Mouse (Mus musculus) heart, embryonic 15.5 days (tissue): ENCODE results near the gene Sorbs1. TPM values are rescaled to one million over a fixed set of nuclear protein-coding genes. Genes with fewer than 3 reads are reported as not detected.

Experiments used
- ATAC-seq: fragments of 200-750 bp; cut with Nextera tagmentation; replicated peaks from 2 replicates; pipeline ENCODE4 v1.8.0; 2017; ENCODE audit warnings: low read depth, moderate TSS enrichment; ENCODE audit not compliant: insufficient number of reproducible peaks, insufficient read depth, low FRiP score
- H3K27ac ChIP-seq: fragments of 300-500 bp; sonication (generic); 2 replicates; pipeline ENCODE4 v1.5.1; 2015; ENCODE audit warnings: mild to moderate bottlenecking, inconsistent platforms
- H3K27me3 ChIP-seq: fragments of 300-500 bp; sonication (generic); 2 replicates; pipeline ENCODE4 v1.6.1; 2015; ENCODE audit warnings: inconsistent platforms
- H3K36me3 ChIP-seq: fragments of 300-500 bp; sonication (generic); 2 replicates; pipeline ENCODE4 v1.6.1; 2015; ENCODE audit warnings: mild to moderate bottlenecking, inconsistent platforms
- H3K4me1 ChIP-seq: fragments of 300-500 bp; sonication (generic); replicated peaks from 2 replicates; pipeline ENCODE4 v1.6.1; 2015; ENCODE audit warnings: inconsistent platforms
- H3K4me2 ChIP-seq: fragments of 300-500 bp; sonication (generic); 2 replicates; pipeline ENCODE4 v1.6.1; 2015; ENCODE audit warnings: inconsistent platforms, mild to moderate bottlenecking, moderate library complexity
- H3K4me3 ChIP-seq: fragments of 300-500 bp; sonication (generic); 2 replicates; pipeline ENCODE4 v1.5.1; 2015; ENCODE audit warnings: mild to moderate bottlenecking, inconsistent platforms
- H3K9ac ChIP-seq: fragments of 300-500 bp; sonication (generic); 2 replicates; pipeline ENCODE4 v1.6.1; 2015; ENCODE audit warnings: mild to moderate bottlenecking, inconsistent platforms
- H3K9me3 ChIP-seq: fragments of 300-500 bp; sonication (generic); replicated peaks from 2 replicates; pipeline ENCODE4 v1.6.1; 2016; ENCODE audit warnings: inconsistent platforms
- WGBS: fragments of 180-500 bp; shearing (Covaris S2); methylation state at CpG from one replicate; pipeline ENCODE4 v1.1.7; 2015; ENCODE audit warnings: mixed read lengths; 5-methylcytosine and 5-hydroxymethylcytosine counted together
- polyA plus RNA-seq: library from polyadenylated mRNA; unstranded; fragments of >200 nt; fragmentation: Nextera tagmentation; extraction: Ambion mirVana; gene quantifications from 2 replicates; pipeline ENCODE4 v1.2.1, GENCODE M21; 2015

Gene Sorbs1
- polyA plus RNA-seq, 1 experiment from 2014 or later, result 126 TPM

DNA sequence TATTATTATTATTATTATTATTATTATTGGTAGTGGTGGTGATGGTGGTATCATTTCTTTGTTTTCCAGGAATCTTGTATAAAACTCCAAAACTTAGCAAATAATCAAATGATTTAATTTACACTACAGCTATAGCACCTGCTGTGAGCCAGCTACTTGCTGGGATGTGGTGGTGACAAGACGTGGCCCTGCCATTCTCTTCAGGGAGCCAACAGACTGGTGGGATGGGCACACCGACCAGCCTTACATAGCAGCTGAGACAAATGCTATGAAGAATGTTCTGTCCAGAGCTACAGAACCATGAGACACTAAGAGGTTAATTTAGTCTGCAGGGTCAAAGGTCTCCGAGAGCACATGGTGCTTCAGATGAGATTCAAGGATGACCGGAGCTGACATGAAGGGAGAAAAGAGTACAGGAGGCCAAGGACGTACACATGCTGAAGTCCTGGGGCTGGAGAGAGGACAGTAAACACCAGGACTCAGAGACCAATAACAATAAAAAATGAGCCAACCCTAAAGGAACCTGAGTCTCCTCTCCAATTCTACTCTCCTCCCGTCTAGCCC lies 15.3 kb downstream of the Sorbs1 start:
- peak overlapping the region; percentile 71 for H3K27ac ChIP-seq
- no peak for ATAC-seq
- WGBS, result 84% methylated on average over 6 of the region's 6 CpGs

DNA sequence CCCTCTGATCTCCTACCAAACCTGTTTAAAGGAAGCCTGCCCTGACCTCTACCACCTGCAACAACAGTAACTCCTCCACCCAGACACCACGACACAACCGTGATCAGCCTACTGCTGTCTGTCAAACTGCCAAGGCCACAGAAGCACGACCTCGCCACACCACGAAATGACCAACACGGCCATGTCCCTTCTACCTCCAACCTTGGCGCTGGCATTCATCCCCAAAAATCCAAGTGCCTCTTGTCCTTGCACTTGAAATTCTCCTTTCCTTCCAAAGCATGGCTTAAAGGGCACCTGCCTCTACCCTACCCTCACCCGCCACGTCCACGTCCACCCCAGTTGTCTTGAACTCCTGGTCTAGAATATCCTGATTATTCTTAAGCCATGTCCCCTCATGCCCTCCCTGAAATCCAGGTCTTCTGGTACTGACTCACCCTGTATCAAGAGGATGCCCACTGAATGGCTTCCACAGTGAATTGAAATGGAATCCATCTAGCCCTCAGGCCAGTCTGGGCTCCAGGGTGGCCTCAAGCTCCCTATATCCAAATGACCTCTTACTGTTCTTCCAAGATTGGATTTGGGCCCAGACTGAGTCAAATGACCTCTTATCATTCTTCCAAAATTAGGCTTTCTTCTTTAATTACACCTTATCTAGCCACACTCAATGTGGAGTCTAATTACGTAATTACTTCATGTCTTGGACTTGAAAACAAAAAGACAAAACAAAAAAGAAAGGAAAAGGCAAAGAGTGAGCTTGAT lies 16.9 kb downstream of the Sorbs1 start:
- Histone ChIP-seq H3K9me3 (no peaks in the 10 kb centered on the region), H3K27me3 (no peaks in the 10 kb centered on the region), H3K4me2 (no peak overlapping the region), H3K4me1 (peaks cover 79% of the 10 kb centered on the region), H3K27ac (peak overlapping the region; percentile 46), H3K9ac (no peak overlapping the region), H3K36me3 (no peaks in the 10 kb centered on the region), H3K4me3 (no peak overlapping the region)
- WGBS, result 87% methylated on average over 11 of the region's 11 CpGs
- ATAC-seq, result no peak

More for the DNA sequence above, 15.3 kb downstream of the Sorbs1 start:
- no peaks in the 10 kb centered on the region for H3K9me3 ChIP-seq
- peaks cover 71% of the 10 kb centered on the region for H3K4me1 ChIP-seq
- no peak overlapping the region for H3K4me3 ChIP-seq
- H3K4me2 ChIP-seq, result no peak overlapping the region
- H3K36me3 ChIP-seq, result no peaks in the 10 kb centered on the region
- no peaks in the 10 kb centered on the region for H3K27me3 ChIP-seq
- no peak overlapping the region for H3K9ac ChIP-seq

DNA sequence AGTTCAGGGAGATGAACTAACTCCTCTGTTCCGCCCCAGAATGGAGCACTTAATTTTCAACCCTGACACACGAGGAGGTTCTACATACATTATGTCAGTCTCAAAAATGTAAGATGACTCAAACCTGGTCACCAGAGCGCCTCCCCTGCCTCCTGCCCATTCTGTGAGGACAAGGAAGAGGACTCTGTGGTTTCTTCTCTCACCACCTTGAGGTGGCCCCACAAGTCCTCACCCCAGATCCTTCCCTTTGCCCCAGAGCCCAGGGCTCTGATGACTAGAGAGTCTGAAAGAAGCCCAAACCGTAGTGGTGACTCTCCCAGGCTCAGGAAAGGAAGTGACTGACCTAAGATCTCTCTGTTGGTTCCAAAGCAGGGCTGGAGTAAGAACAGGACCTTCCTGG lies 17.5 kb downstream of the Sorbs1 start:
- Histone ChIP-seq H3K36me3 (no peaks in the 10 kb centered on the region), H3K27ac (peak overlapping the region; percentile 46; the same call in 1 of the 2 replicates), H3K27me3 (no peaks in the 10 kb centered on the region), H3K4me3 (no peak overlapping the region), H3K9me3 (no peaks in the 10 kb centered on the region), H3K9ac (no peak overlapping the region), H3K4me2 (no peak overlapping the region), H3K4me1 (peaks cover 83% of the 10 kb centered on the region)
- ATAC-seq, result no peak
- 66% methylated on average over 4 of the region's 4 CpGs for WGBS

DNA sequence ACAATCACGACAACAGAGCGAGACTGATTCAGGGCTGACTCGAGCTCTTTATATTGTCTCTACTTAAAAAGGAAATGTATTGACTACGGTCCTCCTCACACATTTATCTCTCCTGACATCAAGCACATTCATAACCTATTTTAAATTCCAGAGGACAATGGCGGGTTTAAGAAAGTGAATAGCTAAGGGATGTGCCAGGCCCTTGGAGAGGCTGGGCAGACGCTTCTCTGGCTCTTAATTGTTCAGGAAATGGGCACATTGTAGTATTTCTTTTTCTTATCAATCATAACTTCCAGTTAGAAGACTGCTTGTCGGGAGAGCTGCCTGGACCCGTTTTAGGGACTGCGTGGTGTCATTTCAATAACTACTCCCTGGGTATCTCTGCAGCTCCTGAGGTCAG lies 20.7 kb downstream of the Sorbs1 start:
- no peaks in the 10 kb centered on the region for H3K9me3 ChIP-seq
- no peaks in the 10 kb centered on the region for H3K27me3 ChIP-seq
- no peak overlapping the region for H3K4me2 ChIP-seq
- no peak overlapping the region for H3K4me3 ChIP-seq
- H3K4me1 ChIP-seq, result peaks cover 87% of the 10 kb centered on the region
- no peaks in the 10 kb centered on the region for H3K36me3 ChIP-seq
- H3K9ac ChIP-seq, result no peak overlapping the region
- H3K27ac ChIP-seq, result no peak overlapping the region
- 44% methylated on average over 9 of the region's 9 CpGs for WGBS
- ATAC-seq, result no peak

DNA sequence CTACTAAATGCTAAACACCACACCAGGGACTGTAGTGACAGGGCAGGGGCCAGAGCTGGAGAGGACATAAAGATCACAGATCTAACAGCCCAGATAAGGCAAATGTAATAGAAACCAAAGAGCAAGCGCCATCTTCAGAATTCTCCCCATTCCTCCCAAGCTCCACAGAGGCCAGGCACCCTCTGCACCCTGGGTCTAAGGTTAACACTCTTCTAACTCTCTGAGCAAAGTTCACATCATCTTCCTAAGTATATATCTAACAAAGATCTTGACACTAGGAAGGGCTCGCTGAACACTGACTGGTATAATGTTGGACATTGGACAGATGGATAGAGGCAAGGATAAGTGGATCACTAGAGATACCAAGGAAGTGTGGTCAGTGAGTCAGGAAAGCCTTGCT lies 22.1 kb downstream of the Sorbs1 start:
- Histone ChIP-seq H3K4me2 (no peak overlapping the region), H3K9ac (no peak overlapping the region), H3K27me3 (no peaks in the 10 kb centered on the region), H3K9me3 (no peaks in the 10 kb centered on the region), H3K4me3 (no peak overlapping the region), H3K4me1 (peaks cover 89% of the 10 kb centered on the region), H3K27ac (0 out of 2 replicates have a peak overlapping the region, but pooled peaks have one; percentile 37), H3K36me3 (no peaks in the 10 kb centered on the region)
- WGBS, result 78% methylated on average over 2 of the region's 2 CpGs
- no peak for ATAC-seq

DNA sequence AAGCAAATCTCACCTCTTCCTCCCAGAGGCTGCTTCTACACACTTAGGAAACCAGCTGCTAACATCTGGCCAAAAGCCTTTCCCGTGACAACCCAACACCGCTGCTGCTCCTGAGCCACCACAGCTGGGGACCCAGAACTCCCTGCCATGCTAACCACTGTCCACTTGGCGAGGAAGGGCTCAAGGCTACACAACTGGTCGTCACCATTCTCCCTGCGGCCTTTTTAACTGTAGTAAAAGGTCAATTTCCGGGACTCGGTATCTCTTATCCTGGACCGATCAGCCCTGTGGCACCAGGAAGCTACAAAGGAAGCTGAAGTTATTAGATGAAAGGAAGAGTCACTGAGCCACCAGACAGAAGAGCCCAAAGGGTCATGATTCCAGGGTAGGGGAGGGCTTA lies 22.8 kb downstream of the Sorbs1 start:
- 56% methylated on average over 8 of the region's 8 CpGs for WGBS
- H3K4me2 ChIP-seq, result no peak overlapping the region
- H3K27me3 ChIP-seq, result no peaks in the 10 kb centered on the region
- H3K4me1 ChIP-seq, result peaks cover 84% of the 10 kb centered on the region
- H3K4me3 ChIP-seq, result no peak overlapping the region
- H3K9me3 ChIP-seq, result no peaks in the 10 kb centered on the region
- no peak overlapping the region for H3K9ac ChIP-seq
- H3K36me3 ChIP-seq, result no peaks in the 10 kb centered on the region
- ATAC-seq, result no peak
- H3K27ac ChIP-seq, result peak overlapping the region; percentile 37; the same call in 1 of the 2 replicates

DNA sequence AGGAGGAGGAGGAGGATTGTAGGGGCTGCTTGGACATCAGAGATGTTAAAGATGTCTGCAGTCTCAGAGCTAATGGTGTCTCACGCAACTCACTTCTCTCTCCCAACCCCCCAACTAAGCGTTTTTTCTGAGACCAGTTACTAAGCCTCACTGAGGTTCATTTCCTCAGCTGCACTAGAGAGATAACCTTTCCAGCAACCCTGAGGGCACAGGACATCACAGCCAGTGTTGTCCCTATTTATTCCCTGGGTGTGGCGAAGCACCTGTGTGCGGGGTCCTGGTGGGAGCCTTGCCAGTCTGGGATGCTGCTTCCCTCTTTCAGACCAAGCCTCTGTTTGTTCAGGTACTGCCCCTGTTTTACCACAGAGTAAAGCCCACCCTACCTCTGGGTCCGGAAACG lies 23.9 kb downstream of the Sorbs1 start:
- no peaks in the 10 kb centered on the region for H3K36me3 ChIP-seq
- 59% methylated on average over 6 of the region's 6 CpGs for WGBS
- no peak overlapping the region for H3K4me2 ChIP-seq
- no peaks in the 10 kb centered on the region for H3K27me3 ChIP-seq
- H3K9me3 ChIP-seq, result no peaks in the 10 kb centered on the region
- no peak overlapping the region for H3K9ac ChIP-seq
- H3K4me1 ChIP-seq, result peaks cover 73% of the 10 kb centered on the region
- no peak for ATAC-seq
- no peak overlapping the region for H3K4me3 ChIP-seq
- H3K27ac ChIP-seq, result no peak overlapping the region

DNA sequence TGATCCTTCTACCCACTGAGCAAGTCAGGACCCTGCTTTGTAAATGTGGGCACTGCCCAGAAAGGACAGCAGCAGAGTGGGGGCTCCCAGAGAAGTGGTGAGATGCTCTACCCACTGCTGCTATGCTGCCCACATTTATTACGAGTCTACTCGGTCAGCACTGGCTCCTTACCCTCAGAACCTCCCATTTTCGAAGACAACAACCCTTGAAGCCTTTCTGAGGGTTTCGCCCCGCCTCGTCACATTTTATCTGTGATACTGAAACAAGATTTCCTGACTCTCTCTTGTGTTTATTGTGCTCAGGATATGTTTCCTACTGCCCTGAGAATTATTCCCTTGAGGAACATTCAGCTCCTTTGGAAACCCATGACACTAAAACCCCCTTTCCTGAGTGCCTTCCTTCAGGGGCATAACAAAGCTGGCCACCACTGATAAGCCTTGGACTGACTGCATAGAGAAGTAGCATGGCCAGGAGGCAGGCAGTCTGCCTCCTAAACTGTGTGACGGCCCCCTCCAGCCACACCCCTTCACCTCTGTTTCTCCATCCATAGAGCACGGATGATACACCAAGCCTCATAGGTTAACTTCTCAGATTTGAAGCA lies 24.6 kb downstream of the Sorbs1 start:
- 0 out of 2 replicates have a peak, but pooled peaks cover 3% of the 10 kb centered on the region for H3K36me3 ChIP-seq
- peaks cover 67% of the 10 kb centered on the region for H3K4me1 ChIP-seq
- H3K9me3 ChIP-seq, result peaks cover 4% of the 10 kb centered on the region; the same call in 1 of the 2 replicates
- WGBS, result 70% methylated on average over 8 of the region's 8 CpGs
- H3K4me2 ChIP-seq, result no peak overlapping the region
- no peaks in the 10 kb centered on the region for H3K27me3 ChIP-seq
- no peak overlapping the region for H3K4me3 ChIP-seq
- no peak overlapping the region for H3K9ac ChIP-seq
- peak; percentile 51; the same call in 1 of the 2 replicates for ATAC-seq
- H3K27ac ChIP-seq, result peak overlapping the region; percentile 58

DNA sequence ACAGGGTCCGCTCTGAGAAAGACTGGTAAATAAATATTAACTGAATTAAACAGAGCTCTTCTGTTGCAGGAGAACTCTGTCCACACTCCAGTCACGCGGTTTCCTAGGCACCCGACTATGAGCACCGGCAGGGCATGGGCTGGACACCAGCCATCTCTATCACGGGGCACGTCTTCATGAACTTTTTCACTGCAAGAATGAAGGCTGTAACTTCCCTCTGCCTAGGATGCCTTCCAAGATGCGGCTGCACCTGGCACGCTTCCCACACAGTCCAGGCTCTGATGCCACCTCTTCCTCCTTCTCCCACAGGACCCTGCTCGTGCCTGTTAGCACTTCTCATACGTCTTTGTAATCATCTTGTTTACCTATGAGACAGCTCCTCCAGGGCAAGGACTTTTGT lies 26.0 kb downstream of the Sorbs1 start:
- peaks cover 57% of the 10 kb centered on the region for H3K4me1 ChIP-seq
- peak overlapping the region; percentile 8; the same call in 1 of the 2 replicates for H3K4me3 ChIP-seq
- H3K27me3 ChIP-seq, result no peaks in the 10 kb centered on the region
- no peak overlapping the region for H3K9ac ChIP-seq
- peaks cover 4% of the 10 kb centered on the region; the same call in 1 of the 2 replicates for H3K9me3 ChIP-seq
- peak; percentile 60; the same call in 1 of the 2 replicates for ATAC-seq
- H3K4me2 ChIP-seq, result peak overlapping the region; percentile 41
- 25% methylated on average over 11 of the region's 11 CpGs for WGBS
- H3K36me3 ChIP-seq, result 0 out of 2 replicates have a peak, but pooled peaks cover 8% of the 10 kb centered on the region
- H3K27ac ChIP-seq, result peak overlapping the region; percentile 73

DNA sequence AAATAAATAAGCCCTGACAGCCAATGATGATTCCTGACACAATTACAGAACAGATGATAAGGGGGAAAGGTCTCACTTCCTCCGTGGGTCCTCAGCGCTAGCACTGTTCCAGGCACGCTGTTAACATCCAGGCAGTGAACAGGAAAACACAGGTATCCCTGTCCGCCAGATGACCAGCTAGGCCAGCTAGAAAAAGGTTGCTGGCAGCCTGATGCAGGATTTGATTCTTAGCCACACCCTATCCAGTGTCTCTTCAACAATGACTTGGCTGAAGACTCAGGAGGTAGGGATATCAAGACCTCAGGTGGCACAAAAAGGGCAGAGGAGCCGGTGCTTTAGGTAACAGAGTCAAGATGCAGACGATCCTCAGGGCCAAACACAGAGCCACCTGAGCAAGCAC lies 32.5 kb downstream of the Sorbs1 start:
- no peak overlapping the region for H3K4me3 ChIP-seq
- no peak overlapping the region for H3K27ac ChIP-seq
- H3K27me3 ChIP-seq, result no peaks in the 10 kb centered on the region
- ATAC-seq, result no peak
- WGBS, result 67% methylated on average over 6 of the region's 6 CpGs
- no peak overlapping the region for H3K4me2 ChIP-seq
- peaks cover 4% of the 10 kb centered on the region; the same call in 1 of the 2 replicates for H3K9me3 ChIP-seq
- 0 out of 2 replicates have a peak, but pooled peaks cover 8% of the 10 kb centered on the region for H3K36me3 ChIP-seq
- no peak overlapping the region for H3K9ac ChIP-seq
- H3K4me1 ChIP-seq, result peaks cover 48% of the 10 kb centered on the region

DNA sequence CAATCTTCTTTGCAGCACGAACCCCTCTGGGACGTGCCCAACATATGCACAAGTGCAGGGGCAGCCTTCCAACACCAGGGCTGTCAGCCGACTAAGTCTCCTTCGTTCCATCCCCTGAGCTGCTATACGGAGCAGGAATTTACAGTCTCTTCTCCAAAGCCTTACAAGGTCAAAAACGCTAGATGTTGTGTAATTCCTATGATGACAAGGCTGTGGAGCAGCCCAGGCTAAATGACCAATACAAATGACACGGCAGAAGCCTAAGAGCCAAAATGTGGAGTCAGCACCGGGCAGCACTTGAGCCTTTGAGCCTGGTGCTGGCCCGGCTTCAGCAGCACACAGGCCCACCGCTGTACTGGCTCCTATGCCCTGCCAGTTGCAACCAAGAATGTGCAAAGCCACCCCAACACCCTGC lies 35.4 kb downstream of the Sorbs1 start:
- H3K4me1 ChIP-seq, result peaks cover 51% of the 10 kb centered on the region
- no peaks in the 10 kb centered on the region for H3K27me3 ChIP-seq
- H3K9me3 ChIP-seq, result no peaks in the 10 kb centered on the region
- no peak overlapping the region for H3K9ac ChIP-seq
- peak overlapping the region; percentile 78 for H3K27ac ChIP-seq
- H3K36me3 ChIP-seq, result no peaks in the 10 kb centered on the region
- peak; percentile 43; the same call in 1 of the 2 replicates for ATAC-seq
- H3K4me3 ChIP-seq, result no peak overlapping the region
- WGBS, result 34% methylated on average over 10 of the region's 10 CpGs
- 0 out of 2 replicates have a peak overlapping the region, but pooled peaks have one; percentile 2 for H3K4me2 ChIP-seq
